Mouse (Mus musculus) brain, embryonic 18.5 days (tissue): ENCODE results near the gene Spata25.
"Not testable (repeated sequence)": the region's sequence is repeated elsewhere in the genome, so short reads cannot be mapped to it uniquely, and the experiment has no call there.

Experiments
- DNase-seq: peaks from one replicate; pipeline ENCODE4 v3.0.0-alpha.2; 2012; ENCODE audit warnings: low read depth, low spot score

Gene Spata25

DNA sequence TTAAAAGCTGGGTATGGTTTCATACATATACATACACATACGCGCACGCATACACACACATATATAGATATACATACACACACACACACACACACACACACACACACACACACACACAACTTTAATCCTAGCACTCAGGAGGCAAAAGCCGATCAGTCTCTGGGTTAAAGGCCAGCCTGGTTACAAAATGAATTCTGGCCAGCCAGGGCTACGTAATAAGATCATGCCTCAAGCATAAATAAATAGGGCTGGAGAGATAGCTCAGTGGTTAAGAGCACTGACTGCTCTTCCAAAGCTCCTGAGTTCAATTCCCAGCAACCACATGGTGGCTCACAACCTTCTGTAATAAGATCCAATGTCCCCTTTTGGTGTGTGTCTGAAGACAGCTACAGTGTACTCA lies 27.2 kb upstream of the Spata25 start:
- not testable (repeated sequence) for DNase-seq

DNA sequence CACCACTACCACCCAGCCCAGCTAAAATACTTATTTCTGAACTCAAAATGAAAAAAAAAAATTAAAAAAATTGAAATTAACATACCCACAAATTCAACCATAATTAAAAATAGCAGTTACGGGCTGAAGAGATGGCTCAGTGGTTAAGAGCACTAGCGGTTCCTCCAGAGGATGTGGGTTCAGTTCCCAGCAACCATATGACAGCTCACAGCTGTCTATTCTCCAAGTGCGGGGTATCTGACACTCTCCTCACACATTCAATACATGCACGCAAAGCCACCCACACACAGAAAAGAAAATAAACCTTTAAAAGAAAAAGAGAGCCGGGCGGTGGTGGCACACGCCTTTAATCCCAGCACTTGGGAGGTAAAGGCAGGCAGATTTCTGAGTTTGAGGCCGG lies 21.7 kb upstream of the Spata25 start:
- DNase-seq = no peak

DNA sequence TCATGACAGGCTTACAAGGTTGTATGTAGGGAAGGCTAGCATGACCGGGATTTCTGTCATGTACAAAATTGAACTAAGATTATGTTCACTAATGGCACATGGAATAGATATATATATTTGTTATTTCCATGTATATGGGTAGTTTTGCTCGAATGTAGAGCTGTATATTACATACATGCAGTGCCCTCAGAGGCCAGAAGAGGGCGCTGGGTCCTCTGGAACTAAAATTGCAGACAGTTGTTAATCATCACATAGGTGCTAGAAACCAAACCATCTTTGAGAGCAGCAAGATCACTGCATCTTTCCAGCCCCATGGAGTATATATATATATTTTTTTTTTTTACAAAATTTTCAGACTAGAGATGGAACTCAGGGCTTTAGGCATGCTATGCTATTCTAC lies 17.4 kb upstream of the Spata25 start:
- DNase-seq = no peak

DNA sequence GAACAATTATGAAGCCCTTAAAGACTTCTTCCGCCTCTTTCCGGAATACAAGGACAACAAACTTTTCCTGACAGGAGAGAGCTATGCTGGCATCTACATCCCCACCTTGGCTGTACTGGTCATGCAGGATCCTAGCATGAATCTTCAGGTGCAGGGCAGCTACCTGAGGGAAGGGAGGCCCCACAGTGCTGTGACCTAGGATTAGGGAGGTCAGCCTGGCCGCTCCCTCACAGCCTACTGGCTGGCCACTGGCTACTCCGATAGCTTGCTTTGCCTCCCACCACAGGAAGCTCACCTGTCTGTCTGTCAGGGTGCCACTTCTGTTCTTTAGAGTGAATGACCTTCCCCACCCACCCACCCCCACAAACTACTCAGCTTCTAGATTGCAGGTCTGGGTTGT lies 6.8 kb upstream of the Spata25 start:
- DNase-seq = no peak

DNA sequence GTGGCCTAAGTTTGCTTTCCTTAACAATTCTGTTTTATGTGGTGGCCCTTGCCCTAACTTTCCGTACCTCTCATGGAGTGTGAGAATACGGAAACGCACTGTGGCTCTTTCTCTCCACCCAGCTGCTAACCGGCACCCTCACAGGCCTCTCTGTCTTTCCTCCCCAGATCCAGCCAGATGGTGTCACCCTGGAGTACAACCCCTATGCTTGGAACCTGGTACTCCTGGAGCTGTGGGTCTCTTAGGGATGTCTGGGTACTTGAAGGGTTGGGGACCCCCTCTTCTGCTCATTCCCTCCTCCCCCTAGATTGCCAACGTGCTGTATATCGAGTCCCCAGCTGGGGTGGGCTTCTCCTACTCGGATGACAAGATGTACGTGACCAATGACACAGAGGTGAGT lies 6.2 kb upstream of the Spata25 start:
- no peak for DNase-seq

DNA sequence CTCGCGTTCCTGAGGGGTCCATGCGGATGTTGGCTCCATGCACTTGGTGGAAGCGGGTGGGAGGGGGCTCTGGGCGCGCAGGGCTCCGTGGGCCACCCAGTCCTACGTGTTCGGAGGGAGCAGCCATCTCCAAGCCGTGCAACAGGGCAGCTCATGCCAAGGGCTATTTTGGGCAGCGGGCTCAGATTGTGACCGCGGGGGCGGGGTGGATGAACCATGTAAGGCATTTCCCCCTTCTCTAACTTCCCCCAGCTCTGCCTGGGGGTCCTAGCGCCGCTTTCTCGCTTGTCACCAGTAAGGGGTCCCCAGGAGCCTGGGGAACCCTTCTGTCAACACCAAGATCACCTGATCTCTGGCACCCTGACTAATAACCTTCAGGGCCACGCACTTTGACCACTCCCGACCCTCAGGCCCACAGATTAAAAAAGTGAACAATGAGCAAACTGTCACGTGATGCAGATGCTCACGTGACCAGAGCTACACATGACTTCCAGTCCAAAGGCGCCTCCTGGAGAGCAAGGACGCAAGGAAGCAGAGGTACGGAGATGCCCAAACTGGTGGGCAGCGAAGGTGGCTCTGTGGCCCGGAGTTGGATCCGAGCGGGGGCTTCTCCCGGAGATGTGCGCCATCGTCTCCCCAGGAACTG lies 5.1 kb upstream of the Spata25 start, which contains the start of gene Neurl2:
Gene Neurl2 (minus strand): TSS at position 143 of the 646 bp plus-strand sequence.
- peak; percentile 92 for DNase-seq

DNA sequence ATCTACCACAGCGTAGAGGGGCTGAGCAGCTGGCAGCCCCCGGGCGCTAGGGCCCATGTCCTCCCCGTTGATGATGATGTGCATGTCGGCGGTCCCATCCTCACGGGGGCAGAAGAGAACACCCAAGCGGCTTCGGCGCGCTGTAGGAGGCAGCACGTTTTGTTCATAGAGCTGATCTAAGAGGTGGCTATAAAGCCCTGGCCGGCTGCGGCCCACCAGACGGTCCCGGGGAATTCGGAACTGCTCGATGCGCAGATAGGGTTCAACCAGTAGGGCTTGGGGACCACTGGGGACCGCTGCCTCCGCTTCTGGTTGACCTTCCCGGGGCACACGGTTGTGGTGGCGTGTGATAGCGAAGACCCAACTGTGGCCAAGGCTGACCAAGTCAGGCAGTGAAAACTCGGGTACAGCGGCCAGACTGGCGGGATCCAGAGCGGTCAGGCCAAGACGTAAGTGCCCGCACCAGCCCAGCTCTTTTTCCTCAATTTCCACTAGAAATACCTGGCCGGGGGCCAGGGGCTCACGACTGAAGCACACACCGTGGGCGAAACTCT lies 4.5 kb upstream of the Spata25 start, which contains the start of gene Ctsa:
Gene Ctsa (plus strand): TSS at position 126 of the 554 bp plus-strand sequence.
- DNase-seq = peak; percentile 43

DNA sequence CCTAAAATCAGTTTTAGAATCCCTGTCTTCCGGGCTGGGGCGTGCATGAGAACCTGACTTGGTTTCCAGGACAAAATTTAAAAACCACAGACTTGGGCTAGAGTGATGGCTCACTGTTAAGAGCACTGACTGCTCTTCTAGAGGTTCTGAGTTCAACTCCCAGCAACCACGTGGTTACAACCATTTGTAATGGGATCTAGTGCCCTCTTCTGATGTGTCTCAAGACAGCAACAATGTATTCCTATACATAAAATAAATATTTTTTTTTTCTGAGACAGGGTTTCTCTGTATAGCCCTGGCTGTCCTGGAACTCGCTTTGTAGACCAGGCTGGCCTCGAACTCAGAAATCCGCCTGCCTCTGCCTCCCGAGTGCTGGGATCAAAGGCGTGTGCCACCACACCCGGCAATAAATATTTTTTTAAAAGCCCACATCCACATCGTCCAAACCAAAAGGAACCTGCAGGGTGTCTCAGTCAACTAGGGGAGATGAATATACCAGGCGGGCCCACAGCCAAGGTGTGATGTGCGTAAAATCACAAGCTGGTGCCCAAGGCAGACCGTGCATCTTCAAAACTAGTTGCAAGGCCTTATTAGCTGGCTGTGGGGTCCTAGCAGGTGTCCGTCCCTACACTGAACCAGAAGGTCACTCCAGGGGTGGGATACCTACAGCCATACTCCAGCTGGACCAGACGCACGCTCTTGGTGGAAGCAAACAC lies 3.9 kb upstream of the Spata25 start:
- DNase-seq = no peak

DNA sequence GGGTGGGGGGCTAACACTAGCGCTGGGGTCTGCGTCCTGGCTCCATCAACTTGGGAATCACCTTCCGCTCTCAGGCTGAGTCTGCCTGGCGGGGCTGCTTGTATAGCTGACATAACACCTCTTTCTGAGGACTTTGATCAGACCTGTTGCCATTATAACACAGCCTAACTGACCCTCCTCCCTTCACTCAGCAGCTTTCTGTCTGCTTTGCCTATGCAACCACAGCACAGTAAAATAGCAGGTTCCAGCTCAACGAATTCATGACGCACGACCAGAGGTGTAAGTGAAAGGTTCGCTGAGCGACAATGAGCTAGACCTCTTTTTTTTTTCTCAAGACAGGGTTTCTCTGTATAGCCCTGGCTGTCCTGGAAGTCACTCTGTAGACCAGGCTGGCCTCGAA lies 2.7 kb upstream of the Spata25 start:
- DNase-seq = no peak

DNA sequence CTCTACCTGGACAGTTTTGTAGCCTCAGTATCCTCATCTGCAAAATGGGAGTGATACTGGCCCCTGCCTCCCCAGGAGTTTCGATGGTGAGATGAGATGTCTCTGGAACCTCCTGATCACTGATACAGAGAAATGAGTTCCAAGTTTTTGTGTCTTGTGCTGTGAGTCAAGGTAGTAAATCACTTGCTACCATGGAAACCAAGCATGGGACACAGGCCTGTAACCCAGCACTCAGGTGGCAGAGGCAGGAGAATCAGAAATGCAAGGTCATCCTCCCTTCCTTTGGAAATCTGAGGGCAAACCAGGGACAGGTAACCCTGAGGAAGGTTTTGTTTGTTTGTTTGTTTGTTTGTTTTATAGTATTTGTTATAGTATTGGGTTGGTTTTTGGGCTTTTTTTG lies 753 bp upstream of the Spata25 start:
- DNase-seq = no peak

DNA sequence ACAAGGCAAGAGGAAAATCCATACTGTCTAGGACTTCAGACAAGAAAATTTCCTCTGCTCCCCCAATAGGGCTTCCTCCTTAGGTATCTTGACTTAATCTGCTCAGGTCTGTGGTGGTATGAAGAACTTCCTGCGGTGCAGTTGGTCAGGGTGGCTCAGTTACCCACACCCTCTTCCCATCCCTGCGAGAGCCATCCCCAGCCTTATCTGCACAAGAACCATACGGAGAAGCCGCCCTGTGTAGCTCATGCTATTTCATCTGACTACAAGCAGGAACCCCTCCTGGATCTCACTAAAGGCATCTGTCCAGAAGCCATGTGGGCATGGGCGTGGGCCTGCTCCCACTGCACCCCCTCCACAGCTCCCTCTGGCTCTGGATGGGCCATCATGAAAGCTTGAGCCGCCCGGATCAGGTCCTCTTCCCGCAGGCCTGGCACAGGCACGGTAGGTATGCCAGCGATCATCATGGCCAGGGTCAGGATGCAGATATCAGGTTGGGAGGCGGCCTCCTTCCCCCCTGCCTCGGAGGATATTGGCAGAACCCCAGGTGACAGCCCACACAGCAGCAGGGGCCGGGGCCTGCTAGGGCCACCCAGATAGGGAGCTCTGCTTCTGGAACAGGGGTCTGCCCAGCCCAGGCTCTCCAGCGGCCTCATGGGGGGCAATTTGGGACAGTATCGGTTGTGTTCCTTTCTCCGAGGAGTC lies 1.0 kb downstream of the Spata25 start:
- DNase-seq = no peak

DNA sequence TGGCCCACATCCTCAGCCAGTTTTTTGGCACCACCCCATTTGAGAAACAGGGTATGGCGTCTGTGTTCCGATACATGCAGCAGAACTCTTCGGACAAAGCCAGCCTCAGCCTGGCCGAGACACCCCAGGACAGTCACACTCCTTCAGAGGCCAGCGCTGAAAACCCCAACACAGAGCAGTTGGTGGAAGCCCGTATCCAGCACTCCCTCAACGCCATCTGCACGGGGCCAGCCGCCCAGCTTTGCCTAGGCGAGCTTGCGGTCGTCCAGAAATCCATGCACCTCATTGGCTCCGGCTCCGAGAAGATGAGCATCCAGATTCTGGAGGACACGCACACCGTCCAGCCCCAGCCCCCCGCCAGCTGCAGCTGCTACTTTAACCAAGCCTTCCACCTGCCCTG lies 2.8 kb downstream of the Spata25 start:
- DNase-seq = no peak

DNA sequence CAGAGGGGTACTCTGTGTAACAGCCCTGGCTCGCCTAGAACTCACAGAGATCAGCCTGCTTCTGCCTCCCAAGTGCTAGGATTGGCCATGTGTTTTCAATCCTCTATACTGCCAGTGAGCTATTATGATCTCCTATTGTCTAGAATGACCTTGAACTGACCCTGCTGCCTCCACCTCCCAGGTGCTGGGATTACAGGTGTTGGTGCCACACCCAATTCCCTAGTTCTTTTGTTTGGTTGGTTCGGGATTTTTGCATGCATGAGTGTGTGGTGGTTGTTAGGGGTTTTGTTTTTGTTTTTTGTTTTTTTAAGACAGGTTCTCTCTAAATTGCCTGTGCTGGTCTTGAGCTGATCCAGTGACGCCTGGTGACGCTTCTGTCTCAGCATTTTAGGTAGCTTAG lies 4.4 kb downstream of the Spata25 start:
- DNase-seq = no peak

DNA sequence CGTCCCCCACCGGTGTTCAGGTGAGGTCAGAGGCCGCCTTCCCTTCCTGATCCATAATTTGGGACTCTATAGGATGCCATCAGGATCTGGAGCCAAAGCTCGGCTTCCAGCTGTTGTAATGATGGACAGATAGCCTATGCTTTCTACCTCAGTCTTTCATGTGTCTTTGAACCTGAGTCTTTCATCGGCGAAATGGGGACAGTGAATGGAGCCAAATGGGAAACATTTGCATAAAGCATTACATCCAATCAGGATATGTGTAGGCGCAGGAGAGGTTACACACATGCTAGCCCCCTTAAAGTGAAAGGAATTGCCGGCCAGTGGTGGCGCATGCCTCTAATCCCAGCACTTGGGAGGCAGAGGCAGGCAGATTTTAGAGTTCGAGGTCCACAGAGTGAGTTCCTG lies 5.2 kb downstream of the Spata25 start:
- no peak for DNase-seq

DNA sequence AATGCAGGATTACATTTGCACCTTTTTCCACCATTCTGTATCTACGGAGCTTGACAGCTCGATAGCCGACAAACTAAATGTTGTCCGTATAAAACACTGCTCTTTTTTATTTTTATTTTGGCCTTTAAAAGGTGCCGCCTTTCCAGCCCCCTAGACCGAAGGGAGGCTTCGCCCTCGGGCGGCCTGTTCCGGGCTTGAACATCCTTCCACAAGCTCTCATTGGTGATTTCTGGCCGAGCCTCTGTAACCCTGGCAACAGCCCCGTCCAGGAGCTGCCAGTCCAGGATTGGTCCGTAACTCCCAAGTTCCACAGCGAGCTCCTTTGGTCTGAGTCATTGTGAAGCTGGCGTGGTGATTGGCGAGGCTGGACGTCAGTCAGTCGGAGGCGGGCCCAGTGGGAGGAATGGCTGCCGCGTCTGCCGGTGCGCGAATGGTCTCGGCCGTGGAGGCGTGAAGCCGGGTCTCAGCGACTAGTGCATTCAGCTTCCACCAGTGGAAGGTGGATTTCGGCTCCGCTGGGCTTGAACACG lies 5.6 kb downstream of the Spata25 start, which contains the start of gene Zswim1:
Gene Zswim1 (plus strand): TSS at position 51 of the 530 bp plus-strand sequence.
- peak; percentile 94 for DNase-seq

DNA sequence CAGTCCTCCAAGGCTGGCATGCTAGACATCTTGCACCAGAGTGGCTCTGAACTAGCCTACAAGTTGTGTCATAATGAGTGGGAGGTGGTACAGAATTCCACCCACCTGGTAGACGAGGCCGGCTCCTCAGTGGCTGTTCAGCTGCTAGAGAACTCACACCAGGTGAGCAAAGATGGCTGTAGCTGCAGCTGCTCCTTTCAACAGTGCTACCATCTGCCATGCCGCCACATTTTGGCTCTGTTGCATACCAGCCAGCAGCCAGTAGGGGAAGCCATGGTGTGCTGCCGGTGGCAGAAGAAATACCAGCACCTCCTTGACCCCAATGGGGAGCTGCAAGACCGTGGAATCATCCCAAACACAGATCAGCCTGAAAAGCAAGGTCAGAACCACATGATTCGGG lies 7.3 kb downstream of the Spata25 start:
- DNase-seq = no peak

DNA sequence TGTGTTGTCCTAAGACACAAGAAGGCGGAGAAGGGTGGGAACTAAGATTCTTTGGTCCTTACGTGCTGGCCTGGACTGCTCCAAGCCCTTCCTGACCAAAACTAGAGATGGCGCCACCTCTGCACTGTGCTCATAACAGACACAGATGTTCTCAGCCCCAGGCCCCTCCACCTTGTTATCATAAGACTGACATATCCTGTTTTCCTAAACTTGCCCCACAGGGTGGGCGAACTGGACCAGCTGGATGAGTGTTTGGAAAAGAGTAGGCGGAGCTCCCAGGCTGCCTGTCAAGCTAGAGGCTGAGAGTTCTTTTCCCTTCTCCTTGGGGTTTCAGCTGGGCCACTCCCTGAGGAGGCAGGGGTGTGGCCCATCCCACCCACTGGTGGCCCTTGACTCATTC lies 10.6 kb downstream of the Spata25 start:
- DNase-seq = no peak

DNA sequence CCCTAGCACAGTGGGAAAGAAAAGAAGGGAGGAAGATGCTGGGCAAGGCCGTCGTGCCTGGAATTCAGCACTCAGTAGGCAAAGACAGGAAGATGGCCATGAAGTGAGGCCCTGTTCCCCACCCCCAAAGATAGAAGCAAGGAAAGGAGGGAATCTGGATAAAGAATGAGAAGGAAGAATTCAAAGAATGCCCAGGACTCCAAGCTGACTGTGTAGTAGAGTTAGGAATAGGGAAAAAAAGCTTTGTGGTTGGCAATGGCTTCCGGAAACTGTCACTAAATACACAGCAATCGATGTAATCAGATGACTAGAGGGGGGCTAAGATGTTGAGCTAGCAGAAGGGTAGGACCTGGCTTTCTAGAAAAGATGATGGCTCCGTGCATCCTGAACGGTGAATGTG lies 11.1 kb downstream of the Spata25 start:
- no peak for DNase-seq

DNA sequence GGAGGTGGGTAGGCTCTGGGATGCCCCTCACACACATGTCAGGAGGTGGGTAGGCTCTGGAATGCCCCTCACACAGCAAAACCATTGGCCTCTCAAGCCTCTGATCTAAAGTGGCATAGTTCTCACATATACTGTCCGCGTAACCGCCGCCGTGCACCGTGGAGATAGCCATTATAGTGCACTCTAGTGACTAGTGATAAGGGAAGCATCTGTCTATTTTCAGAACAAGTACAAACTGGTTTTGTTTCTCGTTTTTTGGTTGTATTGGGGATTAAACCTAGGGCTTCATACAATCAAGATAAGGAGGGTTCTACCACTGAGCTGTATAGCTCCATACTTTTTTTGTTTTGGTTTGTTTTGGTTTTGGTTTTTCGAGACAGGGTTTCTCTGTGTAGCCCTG lies 12.5 kb downstream of the Spata25 start:
- DNase-seq = no peak

DNA sequence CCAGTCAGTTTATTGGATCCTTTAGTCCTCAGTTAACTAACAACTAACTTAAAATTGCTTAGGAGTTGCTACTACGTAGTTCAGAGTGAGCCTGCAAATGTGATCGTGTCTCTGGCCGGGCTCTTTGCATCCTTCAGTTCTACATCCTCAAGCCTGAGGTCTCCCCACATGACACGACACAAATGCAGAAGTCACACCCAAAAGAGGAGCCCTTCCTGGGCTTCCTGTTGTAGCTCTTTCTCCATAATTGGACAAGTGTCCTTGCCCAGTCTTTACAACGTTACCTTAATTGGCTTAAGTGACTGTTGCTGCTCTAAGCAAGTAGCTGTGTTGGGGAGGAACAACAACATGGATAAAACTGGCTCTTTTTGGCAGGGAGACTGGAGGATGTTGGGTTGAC lies 13.0 kb downstream of the Spata25 start:
- DNase-seq = no peak

DNA sequence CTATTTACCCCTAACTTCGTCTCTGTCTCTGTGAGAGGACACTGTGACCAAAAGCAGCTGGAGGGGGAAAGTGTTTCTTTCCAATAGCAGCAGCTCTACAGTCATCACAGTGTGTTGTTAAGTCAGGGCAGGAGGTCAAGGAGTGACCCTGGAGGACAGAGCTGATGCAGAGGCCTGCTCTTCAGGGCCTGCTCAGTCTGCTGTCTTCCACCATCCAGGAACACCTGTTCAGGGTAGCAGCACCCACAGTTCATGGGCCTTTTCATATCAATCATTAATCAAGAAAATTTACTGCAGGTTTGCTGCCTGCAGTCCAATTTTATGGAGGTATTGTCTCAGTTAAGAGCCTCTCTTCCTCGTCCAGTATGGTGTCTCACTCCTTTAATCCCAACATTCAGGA lies 14.8 kb downstream of the Spata25 start:
- DNase-seq = no peak

DNA sequence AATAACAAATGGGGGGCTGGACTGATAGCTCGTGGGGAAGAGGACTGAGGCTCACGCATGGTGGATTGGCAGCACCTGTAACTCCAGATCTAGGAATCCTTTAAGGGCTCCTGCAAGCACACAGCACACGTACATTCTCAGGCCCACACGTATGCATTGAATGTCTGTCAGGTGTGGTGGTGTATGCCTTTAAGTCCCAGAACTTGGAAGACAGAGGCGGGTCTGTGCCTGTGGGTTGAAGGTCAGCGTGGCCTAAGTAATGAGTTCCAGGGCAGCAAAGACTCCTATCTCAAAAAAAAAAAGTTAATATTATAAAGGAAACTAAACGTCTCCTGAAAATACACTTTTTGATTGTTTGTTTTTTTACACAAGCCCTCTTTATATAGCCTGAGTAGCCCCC lies 21.7 kb downstream of the Spata25 start:
- DNase-seq = no peak
